Mouse (Mus musculus): ENCODE data around the gene Tmod2. TPM values are rescaled to one million over a fixed set of nuclear protein-coding genes. Genes with fewer than 3 reads are reported as not detected.

The Tmod2 gene
- polyA plus RNA-seq, 1 experiment = 7.6 TPM

GRCm38 (mm10) chr9:75520940-75521339 is 90.2 kb downstream of the Tmod2 start:
- DNase-seq = no peak
- TF ChIP-seq POLR2A (IDR thresholded peaks at IDR 0.05; ENCODE audit: borderline replicate concordance, extremely low read depth, low read depth, low read length) (no peak), CTCF (IDR thresholded peaks at IDR 0.05; ENCODE audit: insufficient read depth, low read length) (no peak)
- H3K4me3 ChIP-seq (replicated peaks; ENCODE audit: extremely low read depth, low read depth, low read length) = no peak overlapping the region
- WGBS = 93% methylated on average over 8 of the region's 8 CpGs
- peaks cover 2% of the 10 kb centered on the region; the same call in 1 of the 2 replicates for H3K4me1 ChIP-seq (ENCODE audit: control insufficient read depth, insufficient read depth, low read length)

GRCm38 (mm10) chr9:75517751-75518150 is 93.4 kb downstream of the Tmod2 start:
- DNase-seq = no peak
- TF ChIP-seq POLR2A (IDR thresholded peaks at IDR 0.05; ENCODE audit: borderline replicate concordance, extremely low read depth, low read depth, low read length) = no peak
- no peak for TF ChIP-seq CTCF (IDR thresholded peaks at IDR 0.05; ENCODE audit: insufficient read depth, low read length)
- Histone ChIP-seq H3K4me1 (ENCODE audit: control insufficient read depth, insufficient read depth, low read length) (peaks cover 2% of the 10 kb centered on the region; the same call in 1 of the 2 replicates), H3K4me3 (replicated peaks; ENCODE audit: extremely low read depth, low read depth, low read length) (no peak overlapping the region)
- WGBS = 78% methylated on average over 3 of the region's 3 CpGs

Other genes with a start within 250 kb of the Tmod2 start
- 14.5 and 25.2 TPM in 2 replicates for gene Mapk6, start 201.3 kb downstream of the Tmod2 start, polyA plus RNA-seq (2012; rRNA removed)
- gene Leo1, start 169.8 kb downstream of the Tmod2 start, polyA plus RNA-seq (2012; rRNA removed) = 2.5 and 4.1 TPM in 2 replicates
- gene Tmod3, start 51.7 kb downstream of the Tmod2 start, polyA plus RNA-seq (2012; rRNA removed) = 30.9 and 46.5 TPM in 2 replicates
- 60.6 and 73.7 TPM in 2 replicates for gene Lysmd2, start 14.4 kb upstream of the Tmod2 start, polyA plus RNA-seq (2012; rRNA removed)
- 0.38 and 1.6 TPM in 2 replicates for gene Scg3, start 72.7 kb upstream of the Tmod2 start, polyA plus RNA-seq (2012; rRNA removed)
- 7.3 and 13.3 TPM in 2 replicates for gene Bmp5, start 164.0 kb upstream of the Tmod2 start, polyA plus RNA-seq (2012; rRNA removed)

Measured in lung, adult 2 months (tissue).